Mouse (Mus musculus) stomach, postnatal 0 days (tissue): ENCODE data around the gene Dab1.
A peak's percentile ranks its signal among the peaks of the same experiment; 100 is the strongest.

Experiments used
- CTCF ChIP-seq: IDR thresholded peaks from 2 replicates; pipeline ENCODE4 v1.5.1; 2016; ENCODE audit warnings: antibody characterized with exemption, low read depth, mild to moderate bottlenecking, moderate library complexity
- EP300 ChIP-seq: optimal IDR thresholded peaks from 2 replicates; pipeline ENCODE3; 2016; ENCODE audit warnings: antibody characterized with exemption

DNA sequence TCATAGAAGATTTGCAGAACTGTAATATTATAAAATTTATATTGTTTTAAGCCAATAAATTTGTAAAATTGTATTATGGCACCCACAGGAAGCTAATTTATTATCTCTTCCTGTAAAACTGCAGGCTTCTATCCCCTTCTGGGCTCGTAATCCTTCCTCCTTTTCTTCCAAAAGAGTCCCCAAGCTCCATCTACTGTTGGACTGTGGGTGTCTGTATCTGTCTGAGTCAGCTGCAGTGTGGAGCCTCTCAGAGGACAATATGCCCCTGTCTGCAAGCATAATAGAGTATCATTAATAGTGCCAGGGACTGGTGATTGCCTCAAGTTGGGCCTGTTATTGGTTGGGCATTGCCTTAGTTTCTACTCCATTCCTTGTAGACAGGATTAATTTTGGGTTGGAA is 503.2 kb downstream of the Dab1 start:
- TF ChIP-seq CTCF: peak; percentile 29
- no peak for TF ChIP-seq EP300
